Mouse (Mus musculus) testis, postnatal 10 days (tissue): ENCODE data around the gene Ipo4.
A peak's percentile ranks its signal among the peaks of the same experiment; 100 is the strongest.

Source experiments
- DNase-seq: peaks from one replicate; pipeline ENCODE4 v3.0.0; 2021; ENCODE audit warnings: low spot score

Ipo4 gene

GRCm38 (mm10) chr14:55589771-55590448 is 45.8 kb downstream of the Ipo4 start:
- no peak for DNase-seq

GRCm38 (mm10) chr14:55589271-55589670 is 46.5 kb downstream of the Ipo4 start:
- no peak for DNase-seq

- DNase-seq, result no peak
Observed at GRCm38 (mm10) chr14:55586149-55586548, 49.6 kb downstream of the Ipo4 start.

- no peak for DNase-seq
Observed at GRCm38 (mm10) chr14:55585566-55585960, 50.2 kb downstream of the Ipo4 start.

- DNase-seq, result peak; percentile 83
Observed at GRCm38 (mm10) chr14:55584702-55585565, 50.8 kb downstream of the Ipo4 start, which contains the start of gene Emc9. Emc9 (minus strand) TSS chr14:55585302.

- no peak for DNase-seq
Observed at GRCm38 (mm10) chr14:55584303-55584701, 51.5 kb downstream of the Ipo4 start.

- DNase-seq, result no peak
Observed at GRCm38 (mm10) chr14:55581981-55582681, 53.6 kb downstream of the Ipo4 start.

GRCm38 (mm10) chr14:55580731-55581130 is 55.0 kb downstream of the Ipo4 start:
- DNase-seq, result no peak

- no peak for DNase-seq
Observed at GRCm38 (mm10) chr14:55579511-55580496, 56.0 kb downstream of the Ipo4 start.

GRCm38 (mm10) chr14:55578668-55579269 is 57.0 kb downstream of the Ipo4 start:
- DNase-seq, result peak; percentile 84

GRCm38 (mm10) chr14:55577871-55578667 is 57.7 kb downstream of the Ipo4 start, which contains the start of gene Psme1:
Psme1 (plus strand) TSS chr14:55578123.
- DNase-seq, result peak; percentile 85

GRCm38 (mm10) chr14:55576376-55576775 is 59.4 kb downstream of the Ipo4 start:
- DNase-seq, result peak; percentile 70

GRCm38 (mm10) chr14:55575711-55576110 is 60.0 kb downstream of the Ipo4 start:
- no peak for DNase-seq
